Mouse (Mus musculus) lung, embryonic 16.5 days (tissue): Measurements from ENCODE around the gene Stx1a. TPM values are rescaled to one million over a fixed set of nuclear protein-coding genes. Genes with fewer than 3 reads are reported as not detected.

ENCODE experiments used
- ATAC-seq: fragments of 200-750 bp; cut with Nextera tagmentation; 2 replicates; pipeline ENCODE4 v1.8.0; 2017; ENCODE audit warnings: low read depth, mild to moderate bottlenecking, moderate library complexity
- H3K27ac ChIP-seq: fragments of 300-500 bp; sonication (generic); 2 replicates; pipeline ENCODE4 v1.5.1; 2014; ENCODE audit warnings: mild to moderate bottlenecking, control low read depth, low read length
- H3K27me3 ChIP-seq: fragments of 300-500 bp; sonication (generic); 2 replicates; pipeline ENCODE4 v1.6.1; 2014; ENCODE audit warnings: low read depth, low read length, mixed read lengths; ENCODE audit not compliant: control insufficient read depth, insufficient read depth
- H3K36me3 ChIP-seq: fragments of 300-500 bp; sonication (generic); 2 replicates; pipeline ENCODE4 v1.6.1; 2014; ENCODE audit warnings: low read length; ENCODE audit not compliant: control insufficient read depth, insufficient read depth
- H3K4me1 ChIP-seq: fragments of 300-500 bp; sonication (generic); replicated peaks from 2 replicates; pipeline ENCODE4 v1.6.1; 2014; ENCODE audit warnings: low read length, mixed read lengths; ENCODE audit not compliant: control insufficient read depth, insufficient read depth
- H3K4me2 ChIP-seq: fragments of 300-500 bp; sonication (generic); 2 replicates; pipeline ENCODE4 v1.6.1; 2014; ENCODE audit warnings: low read depth, low read length, control low read depth
- H3K4me3 ChIP-seq: fragments of 300-500 bp; sonication (generic); 2 replicates; pipeline ENCODE4 v1.5.1; 2014; ENCODE audit warnings: mild to moderate bottlenecking, low read length, control low read depth
- H3K9ac ChIP-seq: fragments of 300-500 bp; sonication (generic); 2 replicates; pipeline ENCODE4 v1.6.1; 2014; ENCODE audit warnings: low read length, control low read depth
- H3K9me3 ChIP-seq: fragments of 300-500 bp; sonication (generic); 2 replicates; pipeline ENCODE4 v1.6.1; 2016; ENCODE audit warnings: low read length; ENCODE audit not compliant: control insufficient read depth
- WGBS: fragments of 180-500 bp; shearing (Covaris S2); extraction: QIAGEN DNeasy Blood & Tissue Kit; methylation state at CpG from one replicate; pipeline ENCODE4 v1.1.7; 2014; 5-methylcytosine and 5-hydroxymethylcytosine counted together
- polyA plus RNA-seq: library from polyadenylated mRNA; unstranded; fragments of >200 nt; fragmentation: Nextera tagmentation; extraction: Ambion mirVana; gene quantifications from 2 replicates; pipeline ENCODE4 v1.2.1, GENCODE M21; 2015

The Stx1a gene
- polyA plus RNA-seq, 1 experiment from 2014 or later = 11.8 TPM

GRCm38 (mm10) chr5:135032581-135032980 is 9.3 kb downstream of the Stx1a start:
- Histone ChIP-seq H3K4me2 (no peak overlapping the region), H3K9me3 (peaks cover 5% of the 10 kb centered on the region; the same call in 1 of the 2 replicates), H3K9ac (no peak overlapping the region)

DNA sequence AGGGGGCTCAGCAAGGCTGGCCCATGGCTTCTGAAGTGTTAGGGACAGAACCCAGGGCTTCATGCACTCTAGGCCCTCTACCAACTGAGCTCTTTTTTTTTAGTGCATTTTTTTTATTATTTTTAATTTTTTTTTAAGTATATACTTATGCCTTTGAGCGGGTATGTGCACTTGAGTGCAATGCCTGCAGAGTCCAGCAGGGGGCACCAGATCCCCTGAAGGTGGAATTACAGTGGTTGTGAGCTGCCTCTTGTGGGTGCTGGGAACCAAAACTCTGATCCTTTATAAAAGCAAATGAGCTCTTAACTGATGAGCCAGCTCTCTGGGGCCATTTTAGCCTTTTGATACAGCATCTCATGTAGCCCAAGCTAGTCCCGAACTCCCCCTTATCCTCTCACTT is 11.3 kb downstream of the Stx1a start:
- Histone ChIP-seq H3K4me2 (no peak overlapping the region), H3K9me3 (peaks cover 5% of the 10 kb centered on the region; the same call in 1 of the 2 replicates), H3K4me1 (no peaks in the 10 kb centered on the region), H3K9ac (no peak overlapping the region), H3K4me3 (no peak overlapping the region), H3K27ac (no peak overlapping the region), H3K36me3 (no peaks in the 10 kb centered on the region), H3K27me3 (no peaks in the 10 kb centered on the region)
- WGBS = 94% methylated on average over 2 of the region's 2 CpGs
- ATAC-seq = no peak

More at GRCm38 (mm10) chr5:135032581-135032980, 9.3 kb downstream of the Stx1a start:
- H3K4me3 ChIP-seq = no peak overlapping the region
- H3K36me3 ChIP-seq = no peaks in the 10 kb centered on the region
- no peak overlapping the region for H3K27ac ChIP-seq
- no peak for ATAC-seq
- no peaks in the 10 kb centered on the region for H3K27me3 ChIP-seq
- WGBS = 92% methylated on average over 5 of the region's 5 CpGs
- peaks cover 12% of the 10 kb centered on the region for H3K4me1 ChIP-seq

GRCm38 (mm10) chr5:135035608-135036359 is 12.5 kb downstream of the Stx1a start:
- no peak overlapping the region for H3K4me3 ChIP-seq
- WGBS = 56% methylated on average over 18 of the region's 18 CpGs
- H3K4me2 ChIP-seq = no peak overlapping the region
- H3K36me3 ChIP-seq = no peaks in the 10 kb centered on the region
- no peak for ATAC-seq
- H3K27ac ChIP-seq = no peak overlapping the region
- H3K27me3 ChIP-seq = no peaks in the 10 kb centered on the region
- H3K4me1 ChIP-seq = no peaks in the 10 kb centered on the region
- peaks cover 5% of the 10 kb centered on the region; the same call in 1 of the 2 replicates for H3K9me3 ChIP-seq
- no peak overlapping the region for H3K9ac ChIP-seq

- Histone ChIP-seq H3K4me1 (no peaks in the 10 kb centered on the region), H3K4me2 (no peak overlapping the region), H3K4me3 (no peak overlapping the region), H3K27ac (no peak overlapping the region), H3K9me3 (peaks cover 5% of the 10 kb centered on the region; the same call in 1 of the 2 replicates), H3K27me3 (no peaks in the 10 kb centered on the region), H3K9ac (no peak overlapping the region), H3K36me3 (peaks cover 2% of the 10 kb centered on the region; the same call in 1 of the 2 replicates)
- ATAC-seq = no peak
- 72% methylated on average over 3 of the region's 3 CpGs for WGBS
These were observed 14.7 kb downstream of the Stx1a start for GRCm38 (mm10) chr5:135037946-135038345.

GRCm38 (mm10) chr5:135039541-135039940 is 16.3 kb downstream of the Stx1a start:
- WGBS = 82% methylated on average over 9 of the region's 9 CpGs
- Histone ChIP-seq H3K4me2 (no peak overlapping the region), H3K4me3 (no peak overlapping the region), H3K4me1 (no peaks in the 10 kb centered on the region), H3K27me3 (no peaks in the 10 kb centered on the region), H3K36me3 (peaks cover 7% of the 10 kb centered on the region; the same call in 1 of the 2 replicates), H3K27ac (no peak overlapping the region), H3K9ac (no peak overlapping the region), H3K9me3 (peaks cover 2% of the 10 kb centered on the region; the same call in 1 of the 2 replicates)
- no peak for ATAC-seq

- H3K36me3 ChIP-seq = peaks cover 13% of the 10 kb centered on the region; the same call in 1 of the 2 replicates
- H3K9me3 ChIP-seq = no peaks in the 10 kb centered on the region
- H3K27ac ChIP-seq = no peak overlapping the region
- no peaks in the 10 kb centered on the region for H3K27me3 ChIP-seq
- no peaks in the 10 kb centered on the region for H3K4me1 ChIP-seq
- no peak overlapping the region for H3K9ac ChIP-seq
- 49% methylated on average over 6 of the region's 6 CpGs for WGBS
- ATAC-seq = no peak
- no peak overlapping the region for H3K4me2 ChIP-seq
- no peak overlapping the region for H3K4me3 ChIP-seq
These were observed 16.8 kb downstream of the Stx1a start for GRCm38 (mm10) chr5:135040059-135040458.

DNA sequence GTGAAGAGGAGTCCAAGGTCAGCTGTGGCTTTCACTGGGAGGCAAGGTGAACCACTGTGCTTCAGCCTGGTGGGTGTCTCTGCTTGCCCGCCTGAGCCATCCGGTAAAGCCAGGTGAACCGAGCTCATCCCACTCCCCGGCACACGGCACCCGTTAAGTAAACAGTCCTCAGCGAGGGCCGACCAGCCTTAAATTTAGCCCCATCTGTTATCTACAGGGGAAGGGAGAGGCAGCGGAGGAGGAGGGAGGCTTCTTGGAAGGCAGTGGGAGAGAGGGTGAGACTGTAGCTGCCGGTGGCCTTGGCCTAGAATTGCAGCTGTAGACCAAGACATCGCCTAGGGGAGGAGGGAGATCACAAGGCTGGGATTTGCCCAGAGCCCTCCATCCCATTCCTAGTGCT is 17.5 kb downstream of the Stx1a start:
- H3K4me2 ChIP-seq = no peak overlapping the region
- no peak overlapping the region for H3K27ac ChIP-seq
- H3K4me1 ChIP-seq = no peaks in the 10 kb centered on the region
- no peaks in the 10 kb centered on the region for H3K9me3 ChIP-seq
- no peak overlapping the region for H3K9ac ChIP-seq
- H3K4me3 ChIP-seq = no peak overlapping the region
- no peak for ATAC-seq
- 44% methylated on average over 11 of the region's 11 CpGs for WGBS
- no peaks in the 10 kb centered on the region for H3K27me3 ChIP-seq
- H3K36me3 ChIP-seq = peaks cover 16% of the 10 kb centered on the region

DNA sequence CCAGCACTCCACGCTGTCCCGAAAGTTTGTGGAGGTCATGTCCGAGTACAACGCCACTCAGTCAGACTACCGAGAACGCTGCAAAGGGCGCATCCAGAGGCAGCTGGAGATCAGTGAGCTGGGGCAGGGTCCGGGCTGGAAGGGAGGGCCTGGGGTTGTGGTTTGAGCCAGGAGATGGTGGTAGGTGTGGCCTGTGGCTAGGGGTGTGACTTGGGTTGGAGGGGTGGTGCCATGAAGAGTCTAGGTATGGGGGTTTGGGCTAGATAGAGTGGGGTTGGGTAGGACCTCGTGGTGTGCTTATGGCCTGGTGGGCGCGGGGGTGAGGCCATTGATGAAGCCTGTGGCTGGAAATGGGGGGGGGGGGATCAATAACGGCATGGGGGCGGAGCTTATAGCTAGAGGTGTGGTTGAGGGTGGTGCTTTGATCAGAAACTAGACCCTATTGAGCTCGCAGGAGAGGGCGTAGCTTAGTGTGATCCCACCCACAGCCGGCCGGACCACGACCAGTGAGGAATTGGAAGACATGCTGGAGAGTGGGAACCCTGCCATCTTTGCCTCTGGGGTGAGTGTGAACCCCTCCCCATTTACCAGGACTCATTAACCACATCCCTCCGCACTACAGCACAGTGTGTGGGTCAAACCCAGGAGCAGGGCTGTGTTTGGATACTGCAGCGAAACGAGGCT is 19.0 kb downstream of the Stx1a start:
- whole genome bisulfite sequencing = 51% methylated on average over 21 of the region's 21 CpGs
- Histone ChIP-seq H3K27ac (no peak overlapping the region), H3K27me3 (no peaks in the 10 kb centered on the region), H3K4me3 (no peak overlapping the region), H3K9me3 (no peaks in the 10 kb centered on the region), H3K9ac (no peak overlapping the region), H3K4me1 (no peaks in the 10 kb centered on the region), H3K4me2 (no peak overlapping the region), H3K36me3 (peaks cover 16% of the 10 kb centered on the region)
- ATAC-seq = peak; percentile 12; the same call in 1 of the 2 replicates

- H3K36me3 ChIP-seq = peaks cover 20% of the 10 kb centered on the region
- H3K27ac ChIP-seq = no peak overlapping the region
- 88% methylated on average over 3 of the region's 3 CpGs for WGBS
- H3K4me2 ChIP-seq = no peak overlapping the region
- H3K9me3 ChIP-seq = no peaks in the 10 kb centered on the region
- H3K9ac ChIP-seq = no peak overlapping the region
- no peaks in the 10 kb centered on the region for H3K27me3 ChIP-seq
- H3K4me3 ChIP-seq = no peak overlapping the region
- ATAC-seq = no peak
- H3K4me1 ChIP-seq = no peaks in the 10 kb centered on the region
These were observed 21.3 kb downstream of the Stx1a start for GRCm38 (mm10) chr5:135044575-135044974.
